Mouse (Mus musculus): ENCODE measurements around the gene Gm9972. TPM values are rescaled to one million over a fixed set of nuclear protein-coding genes. Genes with fewer than 3 reads are reported as not detected.

Gm9972 gene
- polyA plus RNA-seq (2012; rRNA removed; ENCODE audit: low replicate concordance) = not detected in 2 replicates

DNA sequence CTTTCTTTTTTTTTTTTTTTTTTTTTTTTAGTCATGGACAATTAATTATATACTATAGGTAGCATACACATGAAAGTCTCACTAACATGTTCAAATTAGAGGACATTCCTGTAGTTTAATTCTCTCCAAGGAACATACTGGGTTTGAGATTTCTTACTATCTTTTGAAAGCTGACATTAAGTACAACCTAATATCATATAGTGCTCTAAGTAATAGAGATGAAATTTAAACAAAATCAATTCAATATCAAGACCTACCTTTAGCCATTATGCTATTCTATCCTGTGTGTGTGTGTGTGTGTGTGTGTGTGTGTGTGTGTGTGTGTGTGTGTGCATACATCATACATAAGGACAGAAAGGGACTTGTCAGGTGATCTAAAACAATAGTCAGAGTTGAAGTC, at the start of gene Gm9972:
TSS of gene Gm9972 (plus strand) at position 301 of the 400 bp plus-strand sequence.

Other genes with a start within 250 kb of the Gm9972 start
- gene Atp10b, start 114.1 kb downstream of the Gm9972 start, polyA plus RNA-seq (2012; rRNA removed; ENCODE audit: low replicate concordance) = 4.8 TPM in 1 of 2 replicates, not detected in the other

All from subcutaneous adipose tissue, adult 2 months (tissue).